Mouse (Mus musculus) neural tube, embryonic 11.5 days (tissue): Measurements from ENCODE around the gene Prkca. TPM values are rescaled to one million over a fixed set of nuclear protein-coding genes. Genes with fewer than 3 reads are reported as not detected.

Source experiments
- ATAC-seq: fragments of 200-750 bp; cut with Nextera tagmentation; 2 replicates; pipeline ENCODE4 v1.8.0; 2017; ENCODE audit warnings: moderate number of reproducible peaks, mild to moderate bottlenecking, moderate TSS enrichment, moderate library complexity; ENCODE audit not compliant: insufficient read depth, low FRiP score, low TSS enrichment
- DNase-seq: peaks from one replicate; pipeline ENCODE4 v3.0.0-alpha.2; 2015; ENCODE audit warnings: low spot score
- H3K27ac ChIP-seq: fragments of 300-500 bp; sonication (generic); 2 replicates; pipeline ENCODE4 v1.5.1; 2014; ENCODE audit warnings: low read depth, mild to moderate bottlenecking, low read length
- H3K27me3 ChIP-seq: fragments of 300-500 bp; sonication (generic); 2 replicates; pipeline ENCODE4 v1.6.1; 2014; ENCODE audit warnings: mild to moderate bottlenecking, low read length, mixed read lengths; ENCODE audit not compliant: control insufficient read depth, insufficient read depth
- H3K36me3 ChIP-seq: fragments of 300-500 bp; sonication (generic); 2 replicates; pipeline ENCODE4 v1.6.1; 2014; ENCODE audit warnings: mild to moderate bottlenecking, low read length, moderate library complexity, mixed read lengths; ENCODE audit not compliant: control insufficient read depth, insufficient read depth
- H3K4me1 ChIP-seq: fragments of 300-500 bp; sonication (generic); 2 replicates; pipeline ENCODE4 v1.6.1; 2014; ENCODE audit warnings: low read length, mixed read lengths; ENCODE audit not compliant: control insufficient read depth, insufficient read depth
- H3K4me2 ChIP-seq: fragments of 300-500 bp; sonication (generic); 2 replicates; pipeline ENCODE4 v1.6.1; 2014; ENCODE audit warnings: low read depth, mild to moderate bottlenecking, moderate library complexity
- H3K4me3 ChIP-seq: fragments of 300-500 bp; sonication (generic); 2 replicates; pipeline ENCODE4 v1.5.1; 2014; ENCODE audit warnings: low read depth, low read length
- H3K9ac ChIP-seq: fragments of 300-500 bp; sonication (generic); 2 replicates; pipeline ENCODE4 v1.6.1; 2014; ENCODE audit warnings: mild to moderate bottlenecking, low read length
- H3K9me3 ChIP-seq: fragments of 300-500 bp; sonication (generic); 2 replicates; pipeline ENCODE4 v1.6.1; 2016; ENCODE audit warnings: low read length; ENCODE audit not compliant: control insufficient read depth
- WGBS: fragments of 180-500 bp; shearing (Covaris S2); extraction: QIAGEN DNeasy Blood & Tissue Kit; methylation state at CpG from one replicate; pipeline ENCODE4 v1.1.7; 2014; 5-methylcytosine and 5-hydroxymethylcytosine counted together
- polyA plus RNA-seq: library from polyadenylated mRNA; unstranded; fragments of >200 nt; fragmentation: Nextera tagmentation; extraction: Ambion mirVana; gene quantifications from 2 replicates; pipeline ENCODE4 v1.2.1, GENCODE M21; 2014

The Prkca gene
- polyA plus RNA-seq, 1 experiment from 2014 or later: 7.7 TPM

DNA sequence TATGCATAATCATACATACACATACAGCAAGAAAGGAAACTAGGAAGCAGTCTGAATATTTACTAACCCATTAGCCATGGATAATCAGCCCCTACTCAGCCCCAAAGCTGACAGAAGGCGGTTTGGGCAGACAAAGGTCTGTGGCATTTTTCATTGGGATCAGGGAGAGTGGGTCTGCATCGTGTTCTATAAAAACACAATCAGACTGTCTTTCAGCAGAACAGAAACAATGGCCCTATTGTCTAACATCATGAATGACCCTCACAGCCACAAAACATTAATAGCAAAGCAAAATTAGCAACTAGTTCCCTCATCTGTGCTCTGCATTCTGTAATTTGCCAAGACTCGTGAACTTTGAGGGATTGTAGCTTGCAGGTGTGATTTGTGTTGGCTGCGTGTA lies 181.6 kb downstream of the Prkca start:
- DNase-seq (peak; percentile 26), ATAC-seq (peak; percentile 69; the same call in 1 of the 2 replicates)
- 27% methylated on average over 4 of the region's 4 CpGs for WGBS
- peaks cover 8% of the 10 kb centered on the region; the same call in 1 of the 2 replicates for H3K4me1 ChIP-seq
- no peaks in the 10 kb centered on the region for H3K27me3 ChIP-seq
- H3K36me3 ChIP-seq: no peaks in the 10 kb centered on the region
- no peak overlapping the region for H3K4me2 ChIP-seq
- H3K9me3 ChIP-seq: no peaks in the 10 kb centered on the region
- peak overlapping the region; percentile 54; the same call in 1 of the 2 replicates for H3K27ac ChIP-seq
- H3K9ac ChIP-seq: no peak overlapping the region
- no peak overlapping the region for H3K4me3 ChIP-seq

DNA sequence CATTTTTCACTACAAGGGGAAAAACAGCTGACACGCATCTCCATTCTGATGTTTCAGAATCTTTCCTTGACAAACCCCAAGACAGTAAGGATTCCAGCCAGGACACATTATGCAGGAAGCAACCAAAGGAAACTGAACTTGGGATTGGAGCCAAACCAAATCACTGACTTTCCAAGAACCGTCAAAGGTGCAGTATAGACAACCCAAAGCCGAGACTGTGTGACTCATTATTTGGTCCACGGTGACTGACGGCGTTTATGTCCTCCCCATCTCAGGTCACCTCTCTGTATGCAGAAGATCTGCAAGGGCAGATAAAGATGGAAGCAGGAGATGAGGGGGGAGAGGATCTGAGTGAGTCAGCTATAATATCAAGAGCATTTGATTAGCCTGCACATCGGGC lies 183.7 kb downstream of the Prkca start:
- DNase-seq (no peak), ATAC-seq (no peak)
- H3K4me1 ChIP-seq: peaks cover 8% of the 10 kb centered on the region; the same call in 1 of the 2 replicates
- H3K9me3 ChIP-seq: no peaks in the 10 kb centered on the region
- no peak overlapping the region for H3K4me3 ChIP-seq
- no peak overlapping the region for H3K27ac ChIP-seq
- no peak overlapping the region for H3K9ac ChIP-seq
- H3K36me3 ChIP-seq: no peaks in the 10 kb centered on the region
- H3K4me2 ChIP-seq: no peak overlapping the region
- H3K27me3 ChIP-seq: no peaks in the 10 kb centered on the region
- 96% methylated on average over 7 of the region's 7 CpGs for WGBS

DNA sequence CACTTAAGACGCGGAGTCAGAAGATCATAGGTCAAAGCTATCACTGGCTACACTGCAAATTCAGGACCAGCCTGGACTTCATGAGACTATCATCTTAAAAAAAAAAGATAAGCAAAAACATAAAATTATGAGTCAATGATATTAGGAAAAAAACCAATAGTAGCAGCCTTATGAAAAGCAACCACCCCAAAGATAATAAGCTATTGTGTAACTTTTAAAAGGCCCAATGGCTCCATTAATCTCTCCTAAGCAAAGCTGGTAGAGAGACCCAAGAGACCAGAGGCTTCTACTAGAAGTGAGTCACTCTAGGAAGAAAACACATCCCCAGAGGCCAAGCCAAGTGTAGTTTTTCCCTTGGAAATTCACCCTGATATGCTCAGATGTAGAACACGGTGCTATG lies 185.7 kb downstream of the Prkca start:
- ATAC-seq: no peak
- no peak overlapping the region for H3K27ac ChIP-seq
- H3K9ac ChIP-seq: no peak overlapping the region
- WGBS: 99% methylated on average over 3 of the region's 3 CpGs
- H3K4me3 ChIP-seq: no peak overlapping the region
- no peak for DNase-seq
- no peak overlapping the region for H3K4me2 ChIP-seq
- no peaks in the 10 kb centered on the region for H3K36me3 ChIP-seq
- no peaks in the 10 kb centered on the region for H3K27me3 ChIP-seq
- no peaks in the 10 kb centered on the region for H3K9me3 ChIP-seq
- peaks cover 8% of the 10 kb centered on the region; the same call in 1 of the 2 replicates for H3K4me1 ChIP-seq

DNA sequence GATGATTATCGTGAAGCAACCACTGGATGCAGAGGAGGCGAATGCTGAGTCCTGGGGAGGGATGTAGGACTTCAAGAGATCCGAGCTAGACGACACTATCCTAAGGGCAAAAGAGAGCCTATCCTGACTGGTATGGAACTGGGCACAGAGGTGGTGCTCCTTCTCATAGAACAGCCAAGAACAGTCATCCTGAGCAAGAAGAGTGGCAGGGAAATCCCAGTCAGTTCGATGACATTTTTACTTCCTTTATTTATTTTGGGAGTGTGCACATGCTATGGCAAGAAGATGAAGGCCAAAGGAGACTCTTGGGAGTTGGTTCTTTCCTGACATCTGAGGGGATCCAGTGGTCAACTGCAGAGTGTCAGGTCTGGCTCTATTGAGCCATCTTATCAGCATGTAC lies 186.7 kb downstream of the Prkca start:
- ATAC-seq (no peak), DNase-seq (no peak)
- Histone ChIP-seq H3K27ac (no peak overlapping the region), H3K4me2 (no peak overlapping the region), H3K36me3 (no peaks in the 10 kb centered on the region), H3K4me1 (no peaks in the 10 kb centered on the region; the same call in 1 of the 2 replicates), H3K9ac (no peak overlapping the region), H3K4me3 (no peak overlapping the region), H3K9me3 (no peaks in the 10 kb centered on the region), H3K27me3 (no peaks in the 10 kb centered on the region)
- WGBS: 87% methylated on average over 5 of the region's 5 CpGs

DNA sequence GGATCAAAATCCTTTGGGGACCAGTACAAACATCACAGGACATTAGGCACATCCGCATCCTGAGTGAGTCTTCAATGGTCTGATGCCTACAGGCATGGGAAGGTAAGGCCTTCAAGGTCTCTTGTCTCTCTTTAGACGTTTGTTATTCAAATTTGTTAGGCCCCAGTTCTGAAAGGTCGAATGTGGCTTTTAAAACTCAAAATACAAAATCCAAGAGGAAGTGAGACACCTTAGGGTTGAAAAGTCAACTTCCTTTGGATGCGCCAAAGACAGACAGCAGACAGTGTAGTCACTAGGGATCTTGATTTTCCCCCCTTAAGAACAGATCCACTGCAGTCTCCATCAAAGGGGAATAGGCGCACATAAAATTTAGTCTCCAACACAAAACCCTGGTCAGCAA lies 187.6 kb downstream of the Prkca start:
- Histone ChIP-seq H3K36me3 (no peaks in the 10 kb centered on the region), H3K9me3 (no peaks in the 10 kb centered on the region), H3K4me2 (no peak overlapping the region), H3K27me3 (no peaks in the 10 kb centered on the region), H3K4me1 (no peaks in the 10 kb centered on the region; the same call in 1 of the 2 replicates), H3K4me3 (no peak overlapping the region), H3K9ac (no peak overlapping the region), H3K27ac (no peak overlapping the region)
- DNase-seq (no peak), ATAC-seq (no peak)
- 70% methylated on average over 5 of the region's 5 CpGs for WGBS

DNA sequence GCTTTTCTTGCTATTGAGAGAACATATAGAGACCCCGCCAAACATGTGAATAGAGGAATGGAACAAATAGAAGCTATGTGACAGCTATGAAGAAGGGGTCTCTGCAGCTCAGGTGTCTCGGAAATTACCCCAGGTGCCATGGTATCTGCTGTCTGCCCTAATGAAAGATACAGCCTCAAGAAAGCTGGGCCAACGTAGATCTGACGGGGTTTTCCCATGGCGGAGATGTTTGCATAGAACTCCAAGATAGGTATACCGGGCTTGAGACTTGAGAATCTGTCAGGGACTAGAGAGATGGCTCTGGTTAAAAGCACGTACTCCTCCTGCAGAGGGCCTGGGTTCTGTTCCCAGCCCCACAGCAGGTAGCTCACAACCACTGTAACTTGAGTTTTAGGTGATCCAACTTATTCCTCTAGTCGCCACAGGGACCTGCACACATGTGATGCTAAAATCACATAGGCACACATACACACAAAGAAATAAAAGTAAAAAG lies 188.6 kb downstream of the Prkca start:
- Histone ChIP-seq H3K9ac (no peak overlapping the region), H3K27ac (no peak overlapping the region), H3K27me3 (no peaks in the 10 kb centered on the region), H3K9me3 (no peaks in the 10 kb centered on the region), H3K36me3 (no peaks in the 10 kb centered on the region), H3K4me3 (no peak overlapping the region), H3K4me2 (no peak overlapping the region), H3K4me1 (no peaks in the 10 kb centered on the region; the same call in 1 of the 2 replicates)
- ATAC-seq (no peak), DNase-seq (no peak)
- 94% methylated on average over 8 of the region's 8 CpGs for WGBS

DNA sequence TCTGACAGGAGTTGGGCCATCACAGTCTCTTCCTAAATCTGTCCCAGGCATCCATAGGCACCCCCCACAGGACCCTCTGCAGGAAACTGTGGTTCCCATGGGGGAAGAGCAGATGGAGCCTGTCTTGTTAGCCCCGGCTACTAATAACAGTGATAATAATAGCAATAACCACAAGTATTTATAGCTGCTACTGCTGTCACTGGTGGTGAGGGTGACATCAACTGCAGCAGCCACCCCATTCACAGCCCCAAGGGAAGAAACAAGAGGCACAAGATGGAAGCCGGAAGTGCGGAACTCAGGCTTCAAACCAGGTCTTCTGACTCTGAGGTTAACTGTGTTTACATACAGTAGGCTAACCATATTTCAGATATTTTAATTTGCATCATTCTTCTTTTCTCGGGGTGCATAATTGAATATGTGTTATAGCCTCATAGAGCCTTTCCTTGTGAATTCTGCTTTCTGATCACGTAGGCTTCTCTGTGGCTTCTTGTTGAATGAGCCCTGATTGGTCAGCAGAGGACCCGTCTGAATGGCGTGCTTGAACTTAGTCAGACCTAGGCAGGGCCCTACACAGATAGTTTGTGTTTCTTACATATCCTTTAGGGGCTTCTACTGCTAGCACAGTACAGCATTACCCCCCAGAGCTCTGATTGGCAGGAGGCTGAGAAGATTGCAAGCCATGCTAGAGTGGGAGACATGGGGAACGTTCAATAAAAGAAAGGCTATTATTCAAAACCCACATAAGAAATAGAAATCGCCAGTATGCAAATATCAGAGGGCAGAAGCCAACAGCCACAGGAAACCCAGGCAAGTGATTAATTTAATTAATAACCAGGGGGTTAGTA lies 189.5 kb downstream of the Prkca start:
- H3K27me3 ChIP-seq: no peaks in the 10 kb centered on the region
- H3K9me3 ChIP-seq: no peaks in the 10 kb centered on the region
- 87% methylated on average over 9 of the region's 9 CpGs for WGBS
- no peak for DNase-seq
- no peaks in the 10 kb centered on the region; the same call in 1 of the 2 replicates for H3K4me1 ChIP-seq
- no peak overlapping the region for H3K27ac ChIP-seq
- ATAC-seq: no peak
- no peak overlapping the region for H3K4me3 ChIP-seq
- no peaks in the 10 kb centered on the region for H3K36me3 ChIP-seq
- no peak overlapping the region for H3K4me2 ChIP-seq
- H3K9ac ChIP-seq: no peak overlapping the region

DNA sequence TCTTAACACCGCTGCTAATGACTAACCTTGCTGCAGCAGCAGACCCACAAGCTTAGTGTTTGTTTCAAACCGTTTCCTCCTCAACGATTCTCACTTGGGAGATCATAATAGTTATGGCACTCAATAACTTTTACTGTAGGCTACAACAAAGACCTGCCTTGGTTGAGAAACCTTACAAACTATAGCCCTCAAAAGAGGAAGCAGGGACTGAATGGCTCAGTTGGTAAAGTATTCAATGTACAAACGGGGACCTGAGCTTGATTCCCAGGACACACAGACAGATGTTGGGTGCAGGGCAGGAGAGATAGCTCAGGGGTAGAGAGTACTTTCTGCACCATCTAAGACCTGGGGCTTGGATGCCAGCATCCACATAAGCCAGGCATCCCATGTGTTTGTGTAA lies 191.1 kb downstream of the Prkca start:
- DNase-seq (no peak), ATAC-seq (no peak)
- no peak overlapping the region for H3K4me2 ChIP-seq
- no peak overlapping the region for H3K4me3 ChIP-seq
- H3K27me3 ChIP-seq: no peaks in the 10 kb centered on the region
- H3K9ac ChIP-seq: no peak overlapping the region
- WGBS: 56% methylated on average over 4 of the region's 4 CpGs
- no peaks in the 10 kb centered on the region for H3K36me3 ChIP-seq
- no peaks in the 10 kb centered on the region; the same call in 1 of the 2 replicates for H3K4me1 ChIP-seq
- no peaks in the 10 kb centered on the region for H3K9me3 ChIP-seq
- H3K27ac ChIP-seq: no peak overlapping the region

DNA sequence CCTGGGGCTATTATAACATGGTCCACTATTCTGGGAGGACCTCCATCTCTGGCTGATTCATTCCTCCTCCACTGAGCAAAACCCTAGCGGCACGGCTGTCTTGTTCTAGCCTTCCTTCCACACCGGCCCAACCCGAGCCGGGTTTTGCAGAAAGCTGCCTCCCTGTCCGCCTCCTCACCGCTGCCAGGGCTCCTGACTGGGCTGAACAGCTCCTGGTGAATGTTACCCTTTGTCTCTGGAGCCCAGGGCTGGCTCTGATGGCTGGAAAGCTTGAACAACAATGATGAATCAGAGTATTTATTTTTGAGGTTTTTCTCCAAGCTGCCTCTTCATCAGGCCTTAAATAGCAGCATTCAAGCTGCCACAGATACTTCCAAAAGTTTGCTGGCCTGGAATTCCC lies 193.3 kb downstream of the Prkca start:
- no peak overlapping the region for H3K9ac ChIP-seq
- no peaks in the 10 kb centered on the region for H3K27me3 ChIP-seq
- no peaks in the 10 kb centered on the region for H3K4me1 ChIP-seq
- no peak overlapping the region for H3K4me2 ChIP-seq
- H3K4me3 ChIP-seq: no peak overlapping the region
- WGBS: 56% methylated on average over 7 of the region's 7 CpGs
- ATAC-seq (no peak), DNase-seq (no peak)
- no peaks in the 10 kb centered on the region for H3K36me3 ChIP-seq
- H3K27ac ChIP-seq: no peak overlapping the region
- no peaks in the 10 kb centered on the region for H3K9me3 ChIP-seq
